Mouse (Mus musculus) ES-Bruce4 (cell line): ENCODE data around the gene Acsl1.

Experiments used
- CTCF ChIP-seq: IDR thresholded peaks from one replicate; pipeline ENCODE4 v1.8.1; 2011; ENCODE audit warnings: low read depth, low read length
- EP300 ChIP-seq: IDR thresholded peaks from 2 replicates; pipeline ENCODE4 v1.6.1; 2011; ENCODE audit warnings: low read depth, low read length; ENCODE audit not compliant: insufficient read depth
- POLR2A ChIP-seq: IDR thresholded peaks from one replicate; pipeline ENCODE4 v1.8.1; 2011; ENCODE audit warnings: low read length; ENCODE audit not compliant: insufficient read depth

- no peak for TF ChIP-seq POLR2A
- no peak for TF ChIP-seq CTCF
- no peak for TF ChIP-seq EP300
Observed at GRCm38 (mm10) chr8:46431921-46432320, 38.9 kb upstream of the Acsl1 start.
